Mouse (Mus musculus) liver, embryonic 14.5 days (tissue): Measurements from ENCODE around the gene Selenot. TPM values are rescaled to one million over a fixed set of nuclear protein-coding genes. Genes with fewer than 3 reads are reported as not detected.

Experiments used
- ATAC-seq: fragments of 200-750 bp; cut with Nextera tagmentation; 2 replicates; pipeline ENCODE4 v1.8.0; 2017; ENCODE audit warnings: moderate number of reproducible peaks, mild to moderate bottlenecking, moderate library complexity; ENCODE audit not compliant: insufficient read depth
- DNase-seq, 3 experiments: peaks; one replicate each; pipeline ENCODE4 v3.0.0-alpha.2; 2012 to 2013; ENCODE audit warnings: low read depth in 3 of 3, low spot score in 3 of 3
- H3K27ac ChIP-seq: fragments of 300-500 bp; sonication (generic); 2 replicates; pipeline ENCODE4 v1.5.1; 2014; ENCODE audit warnings: moderate library complexity, mild to moderate bottlenecking, control low read depth, inconsistent platforms
- H3K27me3 ChIP-seq: fragments of 300-500 bp; sonication (generic); 2 replicates; pipeline ENCODE4 v1.6.1; 2014; ENCODE audit warnings: mild to moderate bottlenecking, low read length, moderate library complexity; ENCODE audit not compliant: control insufficient read depth, insufficient read depth
- H3K36me3 ChIP-seq: fragments of 300-500 bp; sonication (generic); replicated peaks from 2 replicates; pipeline ENCODE4 v1.6.1; 2014; ENCODE audit warnings: low read depth; ENCODE audit not compliant: control insufficient read depth, insufficient read depth
- H3K4me1 ChIP-seq, 2 experiments: fragments of 200-500 bp in 1 of 2; fragments of 300-500 bp in 1 of 2; sonication (generic) in 1 of 2; replicated peaks; 2 replicates each; pipeline ENCODE4 v1.6.1; 2012 to 2014; ENCODE audit warnings: antibody characterized with exemption in 1 of 2, inconsistent platforms in 1 of 2, low read length in 1 of 2; ENCODE audit not compliant: control insufficient read depth in 2 of 2, insufficient read depth in 2 of 2
- H3K4me2 ChIP-seq: fragments of 300-500 bp; sonication (generic); 2 replicates; pipeline ENCODE4 v1.6.1; 2014; ENCODE audit warnings: low read depth, mild to moderate bottlenecking, control low read depth, moderate library complexity
- H3K4me3 ChIP-seq, 2 experiments: fragments of 200-500 bp in 1 of 2; fragments of 300-500 bp in 1 of 2; sonication (generic) in 1 of 2; 2 replicates each; pipeline ENCODE4 v1.5.1; 2012 to 2014; ENCODE audit warnings: low read depth in 2 of 2, low read length in 2 of 2, mild to moderate bottlenecking in 2 of 2, control low read depth in 1 of 2, inconsistent platforms in 1 of 2, moderate library complexity in 1 of 2; ENCODE audit not compliant: insufficient read depth in 1 of 2
- H3K9ac ChIP-seq: fragments of 300-500 bp; sonication (generic); replicated peaks from 2 replicates; pipeline ENCODE4 v1.6.1; 2014; ENCODE audit warnings: mild to moderate bottlenecking, control low read depth, moderate library complexity
- H3K9me3 ChIP-seq: fragments of 300-500 bp; sonication (generic); 2 replicates; pipeline ENCODE4 v1.6.1; 2016; ENCODE audit warnings: low read length, mixed read lengths; ENCODE audit not compliant: control insufficient read depth
- CTCF ChIP-seq: IDR thresholded peaks from 2 replicates; pipeline ENCODE4 v1.5.1; 2016; ENCODE audit warnings: antibody characterized with exemption, low read depth, control low read depth
- EP300 ChIP-seq: IDR thresholded peaks from 2 replicates; pipeline ENCODE4 v1.6.1; 2016; ENCODE audit warnings: antibody characterized with exemption, low read depth
- WGBS: fragments of 180-500 bp; shearing (Covaris S2); extraction: QIAGEN DNeasy Blood & Tissue Kit; methylation state at CpG from one replicate; pipeline ENCODE4 v1.1.7; 2014; ENCODE audit not compliant: insufficient replicate concordance; 5-methylcytosine and 5-hydroxymethylcytosine counted together
- polyA plus RNA-seq, 2 experiments: library from polyadenylated mRNA; depleted of rRNA in 1 of 2; stranded (reverse) in 1 of 2; unstranded in 1 of 2; fragments of >200 nt; fragmentation: Nextera tagmentation in 1 of 2; extraction: Ambion mirVana in 1 of 2; gene quantifications; 2 replicates each; pipeline versions ENCODE4 v1.2.1 to v1.2.3; 2012 to 2014

The Selenot gene
- polyA plus RNA-seq, 2 experiments, result 15.2 to 28.5 TPM

DNA sequence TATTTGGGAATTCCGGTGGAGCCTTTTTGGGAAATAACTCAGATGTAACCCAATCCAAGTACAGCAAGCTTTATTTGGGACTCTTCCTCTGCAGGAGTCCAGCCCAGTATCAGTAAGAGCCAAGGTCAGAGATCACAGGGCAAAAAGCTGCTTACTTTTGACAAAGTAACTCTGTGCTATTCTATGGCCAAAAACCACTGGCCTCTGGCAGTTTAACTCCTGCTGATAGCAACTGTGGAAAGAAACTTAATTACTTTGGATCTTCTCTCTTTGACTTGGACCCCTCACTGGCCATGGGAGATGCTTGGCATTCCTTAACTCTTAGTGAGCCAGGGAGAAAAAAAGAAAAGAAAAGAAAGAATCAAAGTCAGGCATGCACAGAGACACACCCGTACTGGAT is 15.0 kb upstream of the Selenot start:
- TF ChIP-seq EP300 (no peak), CTCF (no peak)
- Histone ChIP-seq H3K4me3 (no peak overlapping the region), H3K9me3 (no peaks in the 10 kb centered on the region), H3K36me3 (no peaks in the 10 kb centered on the region; the same call in none of the 2 replicates), H3K4me2 (no peak overlapping the region), H3K4me1 (peaks cover 0 to 2% of the 10 kb centered on the region in 2 experiments; a peak in 1 of 4 replicates), H3K27me3 (no peaks in the 10 kb centered on the region), H3K9ac (no peak overlapping the region), H3K27ac (no peak overlapping the region)
- WGBS, result 67% methylated on average over 2 of the region's 2 CpGs
- no peak for DNase-seq
- no peak for ATAC-seq

DNA sequence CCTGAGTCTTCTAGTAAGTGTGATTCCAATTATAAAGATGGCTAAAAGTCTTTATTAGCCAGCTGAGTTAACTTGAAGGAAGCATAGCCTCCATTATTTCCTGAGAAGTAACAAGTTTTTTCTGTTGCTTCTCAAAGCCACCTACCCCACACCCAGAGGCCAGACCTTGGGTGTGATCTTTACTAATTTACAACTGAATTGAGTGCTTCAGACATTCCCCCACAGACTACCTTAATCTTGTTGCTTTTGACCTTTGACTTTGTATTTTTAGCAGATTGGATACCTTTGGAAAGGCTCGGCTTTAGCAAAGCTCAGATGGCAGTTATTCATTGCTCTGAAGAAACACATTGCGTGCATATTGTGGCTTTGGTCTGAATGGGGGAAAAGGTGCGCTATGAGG is 5.6 kb upstream of the Selenot start:
- Histone ChIP-seq H3K27me3 (no peaks in the 10 kb centered on the region), H3K4me1 (peaks cover 0 to 1% of the 10 kb centered on the region in 2 experiments; a peak in 2 of 4 replicates)

GRCm38 (mm10) chr3:58577067-58577503 is 649 bp downstream of the Selenot start:
- WGBS, result under 1% methylated on average over 36 of the region's 36 CpGs
- Histone ChIP-seq H3K9ac (peak overlapping the region; percentile 99), H3K27ac (peak overlapping the region; percentile 92), H3K9me3 (no peaks in the 10 kb centered on the region), H3K4me1 (peaks cover 8 to 12% of the 10 kb centered on the region in 2 experiments), H3K4me3 (peak overlapping the region; percentile 84 to 99), H3K36me3 (peaks cover 6% of the 10 kb centered on the region; the same call in 1 of the 2 replicates), H3K4me2 (peak overlapping the region; percentile 74), H3K27me3 (no peaks in the 10 kb centered on the region)
- TF ChIP-seq EP300 (no peak), CTCF (no peak)
- peak; percentile 83 for ATAC-seq
- DNase-seq, result peak in 2 of 3 experiments; percentile 37 to 44

More for the DNA sequence above, 5.6 kb upstream of the Selenot start:
- no peak overlapping the region for H3K4me2 ChIP-seq
- H3K9me3 ChIP-seq, result no peaks in the 10 kb centered on the region
- no peak overlapping the region for H3K27ac ChIP-seq
- DNase-seq (no peak), ATAC-seq (no peak)
- no peak overlapping the region for H3K4me3 ChIP-seq
- TF ChIP-seq EP300 (no peak), CTCF (no peak)
- WGBS, result 79% methylated on average over 3 of the region's 3 CpGs
- H3K9ac ChIP-seq, result no peak overlapping the region
- H3K36me3 ChIP-seq, result no peaks in the 10 kb centered on the region

DNA sequence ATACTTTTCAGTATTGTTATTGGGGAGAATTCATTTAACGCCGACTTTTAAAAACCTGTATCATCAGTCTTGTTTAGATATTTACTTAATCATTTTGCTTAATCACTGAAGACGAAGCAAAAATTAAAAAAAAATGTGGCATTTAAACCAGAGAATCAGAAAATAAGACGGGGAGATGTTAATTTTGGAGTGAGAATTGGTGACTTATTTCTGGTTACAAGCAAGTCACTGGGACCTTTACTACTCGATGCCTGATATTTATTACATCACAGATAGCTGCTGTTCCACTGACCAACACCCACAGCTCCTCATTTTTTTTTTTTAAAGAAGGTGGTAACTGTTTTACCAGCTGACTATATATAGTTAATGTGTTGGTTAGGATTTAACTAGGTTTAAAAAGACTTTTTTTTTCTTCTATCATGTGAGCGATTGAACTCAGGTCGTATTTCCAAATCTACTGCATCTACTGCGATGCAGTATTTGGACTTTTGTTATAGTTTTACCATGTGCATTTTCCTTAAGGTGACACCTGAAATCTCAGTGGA is 1.1 kb downstream of the Selenot start:
- Histone ChIP-seq H3K4me3 (peak overlapping the region; percentile 84 to 99; a peak in 3 of 4 replicates), H3K4me2 (peak overlapping the region; percentile 74), H3K4me1 (peaks cover 11 to 17% of the 10 kb centered on the region in 2 experiments), H3K27me3 (no peaks in the 10 kb centered on the region), H3K9me3 (no peaks in the 10 kb centered on the region), H3K36me3 (peaks cover 6% of the 10 kb centered on the region; the same call in 1 of the 2 replicates), H3K27ac (no peak overlapping the region), H3K9ac (peak overlapping the region; percentile 99)
- TF ChIP-seq CTCF (no peak), EP300 (no peak)
- peak in 1 of 3 experiments; percentile 37 for DNase-seq
- WGBS, result 19% methylated on average over 8 of the region's 8 CpGs
- ATAC-seq, result no peak

DNA sequence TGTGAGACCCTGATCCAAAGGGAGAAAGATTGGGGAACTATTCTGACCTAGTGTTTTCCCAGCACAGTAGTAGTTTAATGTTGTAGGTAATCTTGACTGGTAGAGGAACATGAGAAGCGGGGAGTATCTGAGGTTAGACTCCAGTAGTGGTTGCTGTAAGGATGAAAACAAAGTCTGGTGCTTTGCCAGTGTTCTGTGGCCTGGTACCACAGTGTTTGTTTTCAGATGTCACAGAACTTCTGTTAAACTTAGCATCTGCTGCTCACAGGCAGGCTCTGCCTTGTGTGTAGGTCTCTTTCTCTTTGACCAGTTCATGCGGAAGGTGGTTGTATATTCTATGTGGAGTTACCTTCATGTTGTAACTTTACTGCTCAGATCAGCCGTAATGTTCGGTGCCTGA is 5.1 kb downstream of the Selenot start:
- ATAC-seq (no peak), DNase-seq (no peak)
- Histone ChIP-seq H3K4me3 (no peak overlapping the region), H3K27ac (no peak overlapping the region), H3K4me2 (peak overlapping the region; percentile 20), H3K4me1 (peaks cover 16 to 20% of the 10 kb centered on the region in 2 experiments), H3K9ac (0 out of 2 replicates have a peak overlapping the region, but pooled peaks have one; percentile 18), H3K27me3 (no peaks in the 10 kb centered on the region), H3K36me3 (peaks cover 12% of the 10 kb centered on the region), H3K9me3 (no peaks in the 10 kb centered on the region)
- WGBS, result 67% methylated on average over 4 of the region's 4 CpGs
- TF ChIP-seq CTCF (no peak), EP300 (no peak)
